Mouse (Mus musculus): ENCODE results near the gene D17Wsu92e. TPM values are rescaled to one million over a fixed set of nuclear protein-coding genes. Genes with fewer than 3 reads are reported as not detected.

The D17Wsu92e gene
- polyA plus RNA-seq, 1 experiment, result 79.4 TPM

GRCm38 (mm10) chr17:27732694-27733093 lies 87.8 kb downstream of the D17Wsu92e start:
- no peak for TF ChIP-seq SRF (IDR thresholded peaks at IDR 0.05; ENCODE audit: control insufficient read depth, insufficient read length, low read depth)
- no peak for TF ChIP-seq POLR2AphosphoS2 (IDR thresholded peaks at IDR 0.05; ENCODE audit: insufficient read length, low read depth)
- no peak for TF ChIP-seq E2F4 (IDR thresholded peaks at IDR 0.05; ENCODE audit: insufficient read depth)
- TF ChIP-seq MAX (IDR thresholded peaks at IDR 0.05; ENCODE audit: low read depth), result no peak
- no peak for TF ChIP-seq POLR2A (IDR thresholded peaks at IDR 0.05; ENCODE audit: insufficient read length, low read depth)
- no peak for TF ChIP-seq USF1 (IDR thresholded peaks at IDR 0.05; ENCODE audit: low read depth)
- no peak for TF ChIP-seq MYOG (IDR thresholded peaks at IDR 0.05; ENCODE audit: control insufficient read depth in 1 of 3, insufficient read depth in 1 of 3, insufficient read length in 2 of 3, low read depth in 2 of 3)
- no peak for TF ChIP-seq TCF3 (IDR thresholded peaks at IDR 0.05; ENCODE audit: insufficient read length, low read depth)
- no peak for TF ChIP-seq MYOD1 (IDR thresholded peaks at IDR 0.05; ENCODE audit: control insufficient read depth in 1 of 3, insufficient read length in 2 of 3, low read depth in 2 of 3)
- no peak for TF ChIP-seq REST (IDR thresholded peaks at IDR 0.05; ENCODE audit: insufficient read depth, insufficient read length)
- no peak for TF ChIP-seq TCF12 (IDR thresholded peaks at IDR 0.05; ENCODE audit: insufficient read depth, poor library complexity, severe bottlenecking)
- H3ac ChIP-seq (ENCODE audit: control insufficient read depth, insufficient read length), result no peak overlapping the region
- no peak overlapping the region for H3K4me3 ChIP-seq
- H3K4me2 ChIP-seq (ENCODE audit: low read depth), result no peak overlapping the region
- H3K79me2 ChIP-seq (ENCODE audit: control insufficient read depth, insufficient read depth), result no peaks in the 10 kb centered on the region
- H3K36me3 ChIP-seq (ENCODE audit: control insufficient read depth, insufficient read depth), result no peaks in the 10 kb centered on the region
- peaks cover 17% of the 10 kb centered on the region for H3K27me3 ChIP-seq (ENCODE audit: control insufficient read depth, insufficient read depth, insufficient read length)

- TF ChIP-seq TCF3 (IDR thresholded peaks at IDR 0.05; ENCODE audit: insufficient read length, low read depth) (no peak), E2F4 (IDR thresholded peaks at IDR 0.05; ENCODE audit: insufficient read depth) (no peak), USF1 (IDR thresholded peaks at IDR 0.05; ENCODE audit: low read depth) (no peak), TCF12 (IDR thresholded peaks at IDR 0.05; ENCODE audit: insufficient read depth, poor library complexity, severe bottlenecking) (no peak), SRF (IDR thresholded peaks at IDR 0.05; ENCODE audit: control insufficient read depth, insufficient read length, low read depth) (no peak), MYOG (IDR thresholded peaks at IDR 0.05; ENCODE audit: control insufficient read depth in 1 of 3, insufficient read depth in 1 of 3, insufficient read length in 2 of 3, low read depth in 2 of 3) (no peak), MAX (IDR thresholded peaks at IDR 0.05; ENCODE audit: low read depth) (no peak)
- Histone ChIP-seq H3ac (ENCODE audit: control insufficient read depth, insufficient read length) (no peak overlapping the region), H3K79me2 (ENCODE audit: control insufficient read depth, insufficient read depth) (no peaks in the 10 kb centered on the region), H3K27me3 (ENCODE audit: control insufficient read depth, insufficient read depth, insufficient read length) (peaks cover 17% of the 10 kb centered on the region), H3K36me3 (ENCODE audit: control insufficient read depth, insufficient read depth) (no peaks in the 10 kb centered on the region), H3K4me2 (ENCODE audit: low read depth) (no peak overlapping the region), H3K4me3 (no peak overlapping the region)
These were observed 88.3 kb downstream of the D17Wsu92e start for GRCm38 (mm10) chr17:27732152-27732551.

GRCm38 (mm10) chr17:27728770-27729169 lies 91.7 kb downstream of the D17Wsu92e start, which contains the start of gene Spdef:
Gene Spdef, minus strand, starts transcription at chr17:27728955.
- no peak within 1 kb of the TSS for H3K4me2 ChIP-seq (ENCODE audit: low read depth)
- peaks cover 43% of the 10 kb centered on the region for H3K27me3 ChIP-seq (ENCODE audit: control insufficient read depth, insufficient read depth, insufficient read length)
- no peaks in the 10 kb centered on the region for H3K36me3 ChIP-seq (ENCODE audit: control insufficient read depth, insufficient read depth)
- H3K79me2 ChIP-seq (ENCODE audit: control insufficient read depth, insufficient read depth), result no peaks in the 10 kb centered on the region
- H3ac ChIP-seq (ENCODE audit: control insufficient read depth, insufficient read length), result no peak within 1 kb of the TSS
- TF ChIP-seq TCF3 (IDR thresholded peaks at IDR 0.05; ENCODE audit: insufficient read length, low read depth), result no peak
- no peak for TF ChIP-seq SRF (IDR thresholded peaks at IDR 0.05; ENCODE audit: control insufficient read depth, insufficient read length, low read depth)
- no peak for TF ChIP-seq MYOD1 (IDR thresholded peaks at IDR 0.05; ENCODE audit: control insufficient read depth in 1 of 3, insufficient read length in 2 of 3, low read depth in 2 of 3)
- no peak for TF ChIP-seq CEBPB (IDR thresholded peaks at IDR 0.05; ENCODE audit: insufficient read depth, poor library complexity, severe bottlenecking)
- TF ChIP-seq MYOG (IDR thresholded peaks at IDR 0.05; ENCODE audit: control insufficient read depth in 1 of 3, insufficient read depth in 1 of 3, insufficient read length in 2 of 3, low read depth in 2 of 3), result no peak
- TF ChIP-seq POLR2AphosphoS2 (IDR thresholded peaks at IDR 0.05; ENCODE audit: insufficient read length, low read depth), result no peak
- TF ChIP-seq USF1 (IDR thresholded peaks at IDR 0.05; ENCODE audit: low read depth), result no peak
- no peak for TF ChIP-seq E2F4 (IDR thresholded peaks at IDR 0.05; ENCODE audit: insufficient read depth)
- no peak for TF ChIP-seq MAX (IDR thresholded peaks at IDR 0.05; ENCODE audit: low read depth)
- TF ChIP-seq TCF12 (IDR thresholded peaks at IDR 0.05; ENCODE audit: insufficient read depth, poor library complexity, severe bottlenecking), result no peak
- no peak for TF ChIP-seq REST (IDR thresholded peaks at IDR 0.05; ENCODE audit: insufficient read depth, insufficient read length)
- no peak for TF ChIP-seq POLR2A (IDR thresholded peaks at IDR 0.05; ENCODE audit: insufficient read length, low read depth)
- no peak within 1 kb of the TSS for H3K4me3 ChIP-seq

GRCm38 (mm10) chr17:27726527-27726926 lies 93.9 kb downstream of the D17Wsu92e start:
- Histone ChIP-seq H3K27me3 (ENCODE audit: control insufficient read depth, insufficient read depth, insufficient read length) (peaks cover 49% of the 10 kb centered on the region), H3K4me2 (ENCODE audit: low read depth) (no peak overlapping the region)
- TF ChIP-seq E2F4 (IDR thresholded peaks at IDR 0.05; ENCODE audit: insufficient read depth) (no peak), MYOG (IDR thresholded peaks at IDR 0.05; ENCODE audit: control insufficient read depth in 1 of 3, insufficient read depth in 1 of 3, insufficient read length in 2 of 3, low read depth in 2 of 3) (no peak), POLR2AphosphoS2 (IDR thresholded peaks at IDR 0.05; ENCODE audit: insufficient read length, low read depth) (no peak), MAX (IDR thresholded peaks at IDR 0.05; ENCODE audit: low read depth) (no peak), POLR2A (IDR thresholded peaks at IDR 0.05; ENCODE audit: insufficient read length, low read depth) (no peak), USF1 (IDR thresholded peaks at IDR 0.05; ENCODE audit: low read depth) (no peak), CEBPB (IDR thresholded peaks at IDR 0.05; ENCODE audit: insufficient read depth, poor library complexity, severe bottlenecking) (no peak), REST (IDR thresholded peaks at IDR 0.05; ENCODE audit: insufficient read depth, insufficient read length) (no peak), MYOD1 (IDR thresholded peaks at IDR 0.05; ENCODE audit: control insufficient read depth in 1 of 3, insufficient read length in 2 of 3, low read depth in 2 of 3) (no peak), SRF (IDR thresholded peaks at IDR 0.05; ENCODE audit: control insufficient read depth, insufficient read length, low read depth) (no peak), TCF3 (IDR thresholded peaks at IDR 0.05; ENCODE audit: insufficient read length, low read depth) (no peak), TCF12 (IDR thresholded peaks at IDR 0.05; ENCODE audit: insufficient read depth, poor library complexity, severe bottlenecking) (no peak)

More at GRCm38 (mm10) chr17:27726527-27726926, 93.9 kb downstream of the D17Wsu92e start:
- Histone ChIP-seq H3K79me2 (ENCODE audit: control insufficient read depth, insufficient read depth) (no peaks in the 10 kb centered on the region), H3ac (ENCODE audit: control insufficient read depth, insufficient read length) (no peak overlapping the region), H3K4me3 (no peak overlapping the region), H3K36me3 (ENCODE audit: control insufficient read depth, insufficient read depth) (no peaks in the 10 kb centered on the region)
